Mouse (Mus musculus) naive thymus-derived CD4-positive, alpha-beta T cell, adult 5 months (primary cell): ENCODE data around the gene Ssxb1. TPM values are rescaled to one million over a fixed set of nuclear protein-coding genes. Genes with fewer than 3 reads are reported as not detected.

Source experiments
- polyA plus RNA-seq: library from polyadenylated mRNA; unstranded; fragments of 100-300 nt; shearing (Covaris generic); gene quantifications from one replicate; pipeline ENCODE4 v1.2.1, GENCODE M21; 2017

The Ssxb1 gene
- not detected for polyA plus RNA-seq

DNA sequence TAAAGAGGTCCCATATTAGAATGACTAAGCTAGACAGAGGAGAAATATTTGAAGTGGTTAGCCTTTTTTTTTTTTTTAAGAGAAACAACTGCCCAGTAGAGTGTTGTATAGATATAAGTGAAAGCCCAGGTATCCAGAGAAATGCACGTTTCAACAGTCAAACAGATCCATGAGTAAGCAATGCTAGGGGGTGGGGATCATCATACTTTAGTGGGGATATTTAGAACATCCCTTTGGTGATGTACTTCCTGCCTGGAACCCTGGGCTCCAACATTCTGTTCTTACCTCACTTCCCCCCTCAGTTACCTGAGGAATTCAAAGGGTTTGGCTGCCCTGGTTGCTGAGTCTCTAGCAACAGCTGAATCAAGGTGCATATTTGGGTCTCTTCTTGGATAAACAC, at the start of gene Ssxb1:
TSS of gene Ssxb1 (plus strand) at position 301 of the 400 bp plus-strand sequence.

DNA sequence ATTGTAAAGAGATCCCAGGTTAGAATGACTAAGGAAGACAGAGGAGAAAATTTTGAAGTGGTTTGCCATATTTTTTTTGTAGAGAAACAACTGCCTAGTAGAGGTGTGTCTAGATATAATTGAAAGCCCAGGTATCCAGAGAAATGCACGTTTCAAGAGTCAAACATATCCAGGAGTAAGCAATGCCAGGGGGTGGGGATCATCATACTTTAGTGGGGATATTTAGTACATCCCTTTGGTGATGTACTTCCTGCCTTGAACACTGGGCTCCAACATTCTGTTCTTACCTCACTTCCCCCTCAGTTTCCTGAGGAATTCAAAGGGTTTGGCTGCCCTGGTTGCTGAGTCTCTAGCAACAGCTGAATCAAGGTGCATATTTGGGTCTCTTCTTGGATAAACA, 46.4 kb upstream of the Ssxb1 start, which contains the start of gene Ssxb9:
TSS of gene Ssxb9 (plus strand) at position 301 of the 400 bp plus-strand sequence.

DNA sequence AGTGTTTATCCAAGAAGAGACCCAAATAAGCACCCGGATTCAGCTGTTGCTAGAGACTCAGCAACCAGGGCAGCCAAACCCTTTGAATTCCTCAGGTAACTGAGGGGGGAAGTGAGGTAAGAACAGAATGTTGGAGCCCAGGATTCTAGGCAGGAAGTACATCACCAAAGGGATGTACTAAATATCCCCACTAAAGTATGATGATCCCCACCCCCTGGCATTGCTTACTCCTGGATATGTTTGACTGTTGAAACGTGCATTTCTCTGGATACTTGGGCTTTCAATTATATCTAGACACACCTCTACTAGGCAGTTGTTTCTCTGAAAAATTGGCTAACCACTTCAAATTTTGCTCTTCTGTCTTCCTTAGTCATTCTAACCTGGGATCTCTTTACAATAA, 48.5 kb downstream of the Ssxb1 start, which contains the start of gene Ssxb2:
TSS of gene Ssxb2 (minus strand) at position 101 of the 400 bp plus-strand sequence.

Other genes with a start within 250 kb of the Ssxb1 start
- gene Tbc1d25, start 237.1 kb upstream of the Ssxb1 start, polyA plus RNA-seq: 35.1 TPM
- gene Ebp, start 219.8 kb upstream of the Ssxb1 start, polyA plus RNA-seq: 67.6 TPM
- gene Porcn, start 206.8 kb upstream of the Ssxb1 start, polyA plus RNA-seq: not detected
- gene Ftsj1, start 160.9 kb upstream of the Ssxb1 start, polyA plus RNA-seq: 21.5 TPM
- not detected for gene Slc38a5, start 142.2 kb upstream of the Ssxb1 start, polyA plus RNA-seq
- gene Ssxb10, start 85.9 kb upstream of the Ssxb1 start, polyA plus RNA-seq: not detected
- not detected for gene Ssxb9, start 46.3 kb upstream of the Ssxb1 start, polyA plus RNA-seq
- not detected for gene Ssxb2, start 48.4 kb downstream of the Ssxb1 start, polyA plus RNA-seq
- not detected for gene Gm14459, start 111.6 kb downstream of the Ssxb1 start, polyA plus RNA-seq
- not detected for gene Ssxb6, start 134.9 kb downstream of the Ssxb1 start, polyA plus RNA-seq
- gene Ssxb3, start 178.5 kb downstream of the Ssxb1 start, polyA plus RNA-seq: not detected